Mouse (Mus musculus) T-helper 17 cell (primary cell): ENCODE measurements around the gene Xylb.

ENCODE experiments used
- in situ Hi-C, 2 experiments: fragments of 300-600 bp; cut with MboI, MseI; formaldehyde crosslinking; loops; 1 replicate in 1 of 2; 2 replicates in 1 of 2; pipeline ENCODE4 v1.15.1; 2025; ENCODE audit warnings: high pct_unique_total_duplicates in 2 of 2

Xylb gene

DNA sequence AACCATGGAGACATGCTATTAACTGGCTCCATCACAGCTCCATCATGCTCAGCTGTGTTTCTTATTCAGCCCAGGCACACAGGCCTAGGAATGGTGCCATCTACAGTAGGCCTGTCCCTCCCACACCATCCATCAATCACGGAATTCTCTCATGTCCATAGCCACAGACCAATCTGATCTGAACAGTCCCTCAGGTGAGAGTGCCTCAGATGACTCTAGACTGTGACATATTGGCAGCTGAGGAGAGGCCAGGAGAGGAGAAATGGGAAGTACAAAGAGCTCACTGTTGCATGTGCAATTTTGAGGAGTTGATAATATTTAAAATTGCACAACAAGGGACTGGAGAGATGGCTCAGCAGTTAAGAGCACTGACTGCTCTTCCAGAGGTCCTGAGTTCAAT is 37.6 kb downstream of the Xylb start:
- in situ Hi-C loops, result no loop called here

DNA sequence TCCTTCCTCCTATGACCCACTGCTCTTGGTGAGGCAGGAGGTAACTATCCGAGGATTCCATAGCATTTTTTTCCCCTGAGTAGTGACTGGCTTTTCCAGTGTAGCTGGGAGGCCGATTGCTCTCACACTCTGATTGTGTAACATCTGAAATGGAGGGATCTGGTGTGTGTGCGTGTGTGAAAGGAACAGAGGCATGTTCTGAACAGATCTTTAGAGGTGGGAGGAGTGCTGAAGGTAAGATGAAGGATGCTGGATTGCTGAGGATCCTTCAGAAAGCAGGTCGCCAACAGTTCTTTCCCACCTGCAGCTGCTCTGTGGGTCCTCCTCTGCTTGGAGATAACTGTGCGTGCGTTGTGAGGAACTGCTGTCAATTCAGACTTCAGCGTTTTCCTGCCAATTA is 44.2 kb downstream of the Xylb start:
- in situ Hi-C loops, result loop anchor here in 1 of 2 experiments (10.0 kb wide), 1 partner anchor 1557 kb away; no protein-coding TSS in a partner anchor

DNA sequence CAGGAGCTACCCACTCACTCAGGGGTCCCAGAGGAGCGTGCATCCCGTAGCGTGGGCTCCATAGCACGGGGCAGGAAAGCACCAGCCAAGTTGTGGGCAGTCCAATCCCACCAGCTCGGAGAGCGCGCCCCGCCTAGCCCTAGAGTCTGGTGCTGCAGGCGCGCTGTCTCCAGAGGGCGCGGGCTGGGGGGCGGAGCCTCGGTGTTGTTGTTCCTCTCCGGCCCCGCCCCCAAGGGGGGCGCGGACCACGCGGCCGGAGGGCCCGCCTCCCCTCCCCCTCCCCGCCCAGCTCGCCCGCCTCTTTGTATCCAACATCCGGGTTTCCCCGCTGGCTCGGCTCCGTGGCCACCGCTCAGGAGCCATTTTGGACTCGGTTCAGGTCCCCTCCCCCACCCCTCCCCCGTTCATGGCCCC is 44.6 kb downstream of the Xylb start, which contains the start of gene Acvr2b:
Gene Acvr2b (plus strand): TSS at position 318 of the 414 bp plus-strand sequence.
- in situ Hi-C loops, result loop anchor here in 1 of 2 experiments (10.0 kb wide), 1 partner anchor 1557 kb away; no protein-coding TSS in a partner anchor

- in situ Hi-C loops, result loop anchor here in 1 of 2 experiments (10.0 kb wide), 1 partner anchor 1558 kb away; no protein-coding TSS in a partner anchor
Observed at GRCm38 (mm10) chr9:119402253-119403235, 45.4 kb downstream of the Xylb start.

DNA sequence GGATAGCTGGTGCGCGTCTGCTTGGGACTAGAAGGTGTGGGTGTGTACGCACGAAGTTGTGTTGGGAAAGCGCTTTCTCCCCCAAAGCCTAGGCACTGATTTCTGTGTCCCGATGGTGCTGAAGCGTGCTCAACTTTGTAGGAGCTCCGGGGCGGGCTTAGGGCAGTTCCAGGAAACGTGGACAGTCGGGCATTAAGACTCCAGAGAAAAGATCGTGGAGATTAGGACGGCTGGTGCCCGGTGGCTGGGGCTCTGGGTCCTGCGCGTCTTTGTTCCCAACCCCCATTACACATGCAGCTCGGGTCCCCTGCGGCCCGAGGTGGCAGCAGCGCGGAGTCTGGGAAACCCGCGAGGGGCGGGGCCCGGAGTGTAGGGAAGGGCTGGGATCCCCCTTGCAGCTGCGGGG is 46.1 kb downstream of the Xylb start:
- in situ Hi-C loops, result loop anchor here in 1 of 2 experiments (10.0 kb wide), 1 partner anchor 1558 kb away; no protein-coding TSS in a partner anchor

DNA sequence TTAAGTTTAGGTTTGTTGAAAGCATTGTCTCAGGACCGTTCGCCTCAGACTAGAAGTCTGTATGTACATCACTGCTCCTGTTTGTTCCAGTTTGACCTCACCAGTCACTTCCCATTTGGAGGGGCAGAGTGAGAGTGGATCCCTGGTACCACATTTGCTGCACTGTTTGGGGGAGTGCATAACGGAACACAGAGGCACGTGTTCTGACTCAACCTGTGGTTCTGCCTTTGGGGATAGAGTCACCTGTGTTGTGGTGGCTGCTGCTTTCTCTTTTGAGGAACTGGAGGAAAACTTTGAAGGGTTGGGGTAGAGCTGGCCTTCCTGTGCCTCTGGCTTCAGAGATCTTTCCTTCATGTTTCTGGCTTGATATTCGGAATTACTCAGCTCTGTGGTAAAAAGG is 46.9 kb downstream of the Xylb start:
- in situ Hi-C loops, result loop anchor here in 1 of 2 experiments (10.0 kb wide), 1 partner anchor 1559 kb away; no protein-coding TSS in a partner anchor

- in situ Hi-C loops, result loop anchor here in 1 of 2 experiments (10.0 kb wide), 1 partner anchor 1563 kb away; no protein-coding TSS in a partner anchor
Observed at GRCm38 (mm10) chr9:119407884-119408283, 50.7 kb downstream of the Xylb start.

- in situ Hi-C loops, result loop anchor here in 1 of 2 experiments (10.0 kb wide), 1 partner anchor 1564 kb away; no protein-coding TSS in a partner anchor
Observed at GRCm38 (mm10) chr9:119408898-119409664, 51.9 kb downstream of the Xylb start.

DNA sequence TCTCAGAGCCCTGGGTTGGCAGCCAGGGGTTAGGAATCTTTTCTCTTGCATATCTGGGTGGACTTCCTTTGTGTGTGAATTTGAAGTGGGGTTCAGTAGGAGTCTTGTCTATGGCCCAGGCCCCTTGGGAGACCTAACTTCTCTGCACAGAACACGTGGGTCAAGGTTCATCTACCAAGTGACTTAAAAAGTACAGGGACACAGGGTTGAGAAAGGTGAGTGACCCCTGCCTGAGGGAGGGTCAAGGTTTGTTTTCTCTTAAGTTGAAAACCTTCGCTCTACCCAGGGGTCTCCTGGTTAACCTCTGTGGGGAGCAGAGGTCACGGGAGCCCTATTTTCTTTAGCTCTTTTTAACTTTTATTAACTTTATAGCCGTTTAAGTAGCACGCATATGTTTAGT is 52.7 kb downstream of the Xylb start:
- in situ Hi-C loops, result loop anchor here in 1 of 2 experiments (10.0 kb wide), 1 partner anchor 1565 kb away; no protein-coding TSS in a partner anchor

- in situ Hi-C loops, result no loop called here
Observed at GRCm38 (mm10) chr9:119418025-119418424, 60.8 kb downstream of the Xylb start.

- in situ Hi-C loops, result no loop called here
Observed at GRCm38 (mm10) chr9:119419852-119420438, 62.8 kb downstream of the Xylb start.

DNA sequence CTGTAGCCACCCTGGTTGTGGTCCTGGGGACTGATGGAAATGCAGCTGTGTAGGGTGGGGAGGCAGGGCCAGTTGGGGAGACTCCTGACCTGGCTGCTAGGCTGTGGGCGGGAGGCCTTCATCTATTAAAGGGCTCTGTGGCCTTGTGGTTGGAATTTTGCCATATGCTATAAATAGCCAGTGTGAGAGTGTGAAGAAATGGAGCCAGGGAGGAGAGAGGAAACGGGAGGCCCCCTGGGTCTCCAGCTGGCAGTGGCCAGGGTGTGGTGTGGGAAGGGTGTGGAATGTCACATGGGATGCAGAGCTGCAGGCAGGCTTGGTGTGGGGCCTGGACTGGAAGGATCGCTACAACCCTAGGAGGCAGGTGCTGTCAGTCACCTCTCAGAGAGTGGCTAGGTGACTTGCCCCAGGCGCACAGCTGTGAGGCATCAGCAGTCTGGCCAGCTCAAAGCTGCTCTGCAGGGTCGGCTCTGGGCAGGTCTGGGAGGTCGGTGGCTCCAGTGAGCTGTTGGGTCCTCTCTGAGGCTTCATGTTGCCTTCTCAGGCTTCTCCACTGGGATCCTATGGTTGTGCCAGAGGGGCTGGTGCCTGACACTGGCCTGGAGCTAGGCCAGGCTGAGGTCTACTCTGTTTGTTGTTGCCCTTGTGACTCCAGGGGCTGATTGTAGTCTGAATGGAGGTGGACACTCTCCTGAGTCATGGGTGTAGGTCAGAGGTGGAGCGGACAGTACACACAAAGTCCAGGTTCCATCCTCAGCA is 68.2 kb downstream of the Xylb start:
- in situ Hi-C loops, result no loop called here

GRCm38 (mm10) chr9:119425976-119426415 is 68.8 kb downstream of the Xylb start:
- in situ Hi-C loops, result no loop called here

- in situ Hi-C loops, result no loop called here
Observed at GRCm38 (mm10) chr9:119426483-119426882, 69.3 kb downstream of the Xylb start.

GRCm38 (mm10) chr9:119430311-119430710 is 73.1 kb downstream of the Xylb start:
- in situ Hi-C loops, result no loop called here

DNA sequence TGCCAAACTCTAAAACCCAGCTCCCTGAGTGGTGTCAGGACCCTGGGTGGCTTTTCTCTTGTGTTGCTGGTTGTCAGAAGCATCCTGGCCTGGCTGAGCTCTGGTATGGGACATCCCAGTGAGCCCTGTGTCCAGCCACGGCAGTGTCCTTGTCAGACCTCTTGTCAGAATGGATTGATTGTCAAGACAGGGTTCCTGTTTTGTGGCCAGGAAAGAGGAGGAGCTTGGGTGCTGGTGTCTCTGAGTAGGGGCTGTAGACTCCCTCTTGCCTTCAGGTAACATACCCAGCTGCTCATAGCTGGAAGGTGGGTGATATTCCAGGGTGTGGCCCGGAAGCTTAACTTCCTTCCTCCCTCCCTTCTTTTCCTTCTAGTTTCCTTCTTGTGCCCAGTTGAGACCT is 78.7 kb downstream of the Xylb start:
- in situ Hi-C loops, result no loop called here

DNA sequence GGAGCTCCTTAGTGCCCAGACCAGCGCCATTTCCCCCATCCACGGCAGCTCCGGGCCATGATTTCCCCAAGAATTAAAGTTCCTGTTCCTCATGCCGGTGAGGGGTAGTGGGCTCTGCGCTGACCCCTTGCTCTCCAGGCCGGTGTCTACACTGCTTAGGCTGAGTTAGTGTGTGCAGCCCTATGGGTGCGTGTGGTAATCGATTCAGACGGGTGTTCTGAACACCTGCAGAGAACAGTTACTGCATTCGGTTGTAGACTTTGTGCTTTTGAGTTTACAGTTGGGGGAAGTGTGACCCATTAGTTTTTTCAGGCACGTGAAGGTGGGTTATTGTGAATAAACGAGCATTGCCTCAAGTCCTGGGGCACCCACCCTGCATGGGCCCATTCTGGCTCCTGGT is 80.9 kb downstream of the Xylb start:
- in situ Hi-C loops, result no loop called here

GRCm38 (mm10) chr9:119438498-119439000 is 81.4 kb downstream of the Xylb start:
- in situ Hi-C loops, result no loop called here
